Mouse (Mus musculus): ENCODE data around the gene Mthfsd. TPM values are rescaled to one million over a fixed set of nuclear protein-coding genes. Genes with fewer than 3 reads are reported as not detected.

Mthfsd gene
- polyA plus RNA-seq, 1 experiment, result not detected

- no peak for TF ChIP-seq POLR2A (IDR thresholded peaks at IDR 0.05; ENCODE audit: insufficient read depth, low read depth, low read length)
- H3K4me3 ChIP-seq (ENCODE audit: insufficient read depth, low read depth, low read length), result no peak overlapping the region
- H3K27ac ChIP-seq (ENCODE audit: insufficient read depth, low read depth, low read length), result no peak overlapping the region
- peaks cover 20% of the 10 kb centered on the region for H3K4me1 ChIP-seq (ENCODE audit: control insufficient read depth, insufficient read depth, low read length)
- WGBS, result 7% methylated on average over 7 of the region's 7 CpGs
These were observed 26.8 kb downstream of the Mthfsd start for GRCm38 (mm10) chr8:121081398-121081797.

GRCm38 (mm10) chr8:121080361-121081090 is 27.7 kb downstream of the Mthfsd start:
- H3K4me3 ChIP-seq (ENCODE audit: insufficient read depth, low read depth, low read length), result no peak overlapping the region
- TF ChIP-seq CTCF (IDR thresholded peaks at IDR 0.05; ENCODE audit: insufficient read depth, low read depth, low read length) (no peak), POLR2A (IDR thresholded peaks at IDR 0.05; ENCODE audit: insufficient read depth, low read depth, low read length) (no peak)
- H3K27ac ChIP-seq (ENCODE audit: insufficient read depth, low read depth, low read length), result no peak overlapping the region
- H3K4me1 ChIP-seq (ENCODE audit: control insufficient read depth, insufficient read depth, low read length), result peaks cover 20% of the 10 kb centered on the region
- 1% methylated on average over 49 of the region's 49 CpGs for WGBS

GRCm38 (mm10) chr8:121079944-121080343 is 28.2 kb downstream of the Mthfsd start:
- 8% methylated on average over 12 of the region's 12 CpGs for WGBS
- no peak for TF ChIP-seq CTCF (IDR thresholded peaks at IDR 0.05; ENCODE audit: insufficient read depth, low read depth, low read length)
- TF ChIP-seq POLR2A (IDR thresholded peaks at IDR 0.05; ENCODE audit: insufficient read depth, low read depth, low read length), result no peak

GRCm38 (mm10) chr8:121079201-121079600 is 29.0 kb downstream of the Mthfsd start:
- H3K27ac ChIP-seq (ENCODE audit: insufficient read depth, low read depth, low read length), result no peak overlapping the region
- no peak for TF ChIP-seq POLR2A (IDR thresholded peaks at IDR 0.05; ENCODE audit: insufficient read depth, low read depth, low read length)
- no peak for TF ChIP-seq CTCF (IDR thresholded peaks at IDR 0.05; ENCODE audit: insufficient read depth, low read depth, low read length)
- no peak overlapping the region for H3K4me3 ChIP-seq (ENCODE audit: insufficient read depth, low read depth, low read length)
- 9% methylated on average over 7 of the region's 7 CpGs for WGBS
- H3K4me1 ChIP-seq (ENCODE audit: control insufficient read depth, insufficient read depth, low read length), result peaks cover 12% of the 10 kb centered on the region

More at GRCm38 (mm10) chr8:121079944-121080343, 28.2 kb downstream of the Mthfsd start:
- Histone ChIP-seq H3K4me3 (ENCODE audit: insufficient read depth, low read depth, low read length) (no peak overlapping the region), H3K27ac (ENCODE audit: insufficient read depth, low read depth, low read length) (no peak overlapping the region), H3K4me1 (ENCODE audit: control insufficient read depth, insufficient read depth, low read length) (peaks cover 20% of the 10 kb centered on the region)

- peaks cover 9% of the 10 kb centered on the region for H3K4me1 ChIP-seq (ENCODE audit: control insufficient read depth, insufficient read depth, low read length)
- H3K4me3 ChIP-seq (ENCODE audit: insufficient read depth, low read depth, low read length), result no peak overlapping the region
- WGBS, result 3% methylated on average over 14 of the region's 14 CpGs
- no peak for TF ChIP-seq CTCF (IDR thresholded peaks at IDR 0.05; ENCODE audit: insufficient read depth, low read depth, low read length)
- no peak for TF ChIP-seq POLR2A (IDR thresholded peaks at IDR 0.05; ENCODE audit: insufficient read depth, low read depth, low read length)
- H3K27ac ChIP-seq (ENCODE audit: insufficient read depth, low read depth, low read length), result no peak overlapping the region
These were observed 29.5 kb downstream of the Mthfsd start for GRCm38 (mm10) chr8:121078721-121079120.

- no peak overlapping the region for H3K27ac ChIP-seq (ENCODE audit: insufficient read depth, low read depth, low read length)
- H3K4me3 ChIP-seq (ENCODE audit: insufficient read depth, low read depth, low read length), result no peak overlapping the region
- 9% methylated on average over 7 of the region's 7 CpGs for WGBS
- H3K4me1 ChIP-seq (ENCODE audit: control insufficient read depth, insufficient read depth, low read length), result no peaks in the 10 kb centered on the region; the same call in none of the 2 replicates
- TF ChIP-seq CTCF (IDR thresholded peaks at IDR 0.05; ENCODE audit: insufficient read depth, low read depth, low read length) (no peak), POLR2A (IDR thresholded peaks at IDR 0.05; ENCODE audit: insufficient read depth, low read depth, low read length) (no peak)
These were observed 31.6 kb downstream of the Mthfsd start for GRCm38 (mm10) chr8:121076555-121076954.

- TF ChIP-seq CTCF (IDR thresholded peaks at IDR 0.05; ENCODE audit: insufficient read depth, low read depth, low read length) (no peak), POLR2A (IDR thresholded peaks at IDR 0.05; ENCODE audit: insufficient read depth, low read depth, low read length) (no peak)
- Histone ChIP-seq H3K27ac (ENCODE audit: insufficient read depth, low read depth, low read length) (no peak overlapping the region), H3K4me1 (ENCODE audit: control insufficient read depth, insufficient read depth, low read length) (no peaks in the 10 kb centered on the region; the same call in none of the 2 replicates), H3K4me3 (ENCODE audit: insufficient read depth, low read depth, low read length) (no peak overlapping the region)
- 6% methylated on average over 13 of the region's 13 CpGs for whole genome bisulfite sequencing
These were observed 32.3 kb downstream of the Mthfsd start for GRCm38 (mm10) chr8:121075936-121076335.

GRCm38 (mm10) chr8:121074848-121075145 is 33.4 kb downstream of the Mthfsd start:
- no peak for TF ChIP-seq CTCF (IDR thresholded peaks at IDR 0.05; ENCODE audit: insufficient read depth, low read depth, low read length)
- no peak for TF ChIP-seq POLR2A (IDR thresholded peaks at IDR 0.05; ENCODE audit: insufficient read depth, low read depth, low read length)
- Histone ChIP-seq H3K4me3 (ENCODE audit: insufficient read depth, low read depth, low read length) (no peak overlapping the region), H3K27ac (ENCODE audit: insufficient read depth, low read depth, low read length) (no peak overlapping the region), H3K4me1 (ENCODE audit: control insufficient read depth, insufficient read depth, low read length) (peaks cover 3% of the 10 kb centered on the region)
- WGBS, result 3% methylated on average over 10 of the region's 10 CpGs

GRCm38 (mm10) chr8:121074108-121074847 is 33.9 kb downstream of the Mthfsd start:
- Histone ChIP-seq H3K4me1 (ENCODE audit: control insufficient read depth, insufficient read depth, low read length) (peaks cover 3% of the 10 kb centered on the region), H3K27ac (ENCODE audit: insufficient read depth, low read depth, low read length) (no peak overlapping the region), H3K4me3 (ENCODE audit: insufficient read depth, low read depth, low read length) (no peak overlapping the region)
- 10% methylated on average over 15 of the region's 15 CpGs for WGBS
- TF ChIP-seq POLR2A (IDR thresholded peaks at IDR 0.05; ENCODE audit: insufficient read depth, low read depth, low read length), result no peak
- no peak for TF ChIP-seq CTCF (IDR thresholded peaks at IDR 0.05; ENCODE audit: insufficient read depth, low read depth, low read length)
